Comparison of ENCODE assay signal across 8 mouse cellular contexts in genomic region chr2:119112438-119113112, GRCm38 (mm10). TPM values are rescaled to one million over a fixed set of nuclear protein-coding genes. Genes with fewer than 3 reads are reported as not detected.
DNase-seq lines count a peak whose midpoint lies in the region; ATAC-seq lines count a peak whose summit lies in the region.

Gene Rad51, plus strand, starts transcription at chr2:119112793.

- H3K4me2 ChIP-seq in kidney, embryonic 15.5 days = peak within 1 kb of the TSS; percentile 86

- under 1% methylated on average over 51 of the region's 51 CpGs for WGBS in heart, embryonic 10.5 days
- under 1% methylated on average over 51 of the region's 51 CpGs for WGBS in kidney, embryonic 15.5 days

- peak; percentile 85 to 88 for DNase-seq in B cell, adult 2 months
- peak; percentile 95 for DNase-seq in brain, adult 2 months (ENCODE audit: low read depth, low spot score)
- DNase-seq in heart, embryonic 10.5 days (ENCODE audit: low spot score) = peak; percentile 95
- peak; percentile 86 for DNase-seq in liver
- DNase-seq in spleen, postnatal 4 days (ENCODE audit: low spot score in 2 of 2) = peak; percentile 85 to 90

- peak within 1 kb of the TSS; percentile 88 for H3K4me3 ChIP-seq in heart, embryonic 10.5 days
- peak within 1 kb of the TSS; percentile 76 for H3K4me3 ChIP-seq in kidney, embryonic 15.5 days (replicated peaks)

- H3K27me3 ChIP-seq in heart, embryonic 10.5 days (ENCODE audit: insufficient read depth, poor library complexity, severe bottlenecking) = no peaks in the 10 kb centered on the region
- H3K27me3 ChIP-seq in kidney, embryonic 15.5 days = no peaks in the 10 kb centered on the region

- H3K9me3 ChIP-seq in heart, embryonic 10.5 days = no peaks in the 10 kb centered on the region
- no peaks in the 10 kb centered on the region for H3K9me3 ChIP-seq in kidney, embryonic 15.5 days (replicated peaks)

- peak within 1 kb of the TSS; percentile 66 for H3K9ac ChIP-seq in kidney, embryonic 15.5 days

- H3K4me1 ChIP-seq in heart, embryonic 10.5 days = peaks cover 16% of the 10 kb centered on the region
- peaks cover 20% of the 10 kb centered on the region for H3K4me1 ChIP-seq in kidney, embryonic 15.5 days

- ATAC-seq in erythroblast, adult 5-6 weeks (replicated peaks; ENCODE audit: low FRiP score, poor library complexity, severe bottlenecking) = peak; percentile 96
- ATAC-seq in kidney, embryonic 15.5 days (replicated peaks; ENCODE audit: low FRiP score) = peak; percentile 95
- peak; percentile 98 for ATAC-seq in monocyte, adult 5-6 weeks (replicated peaks; ENCODE audit: insufficient number of reproducible peaks, low FRiP score, low TSS enrichment, poor library complexity, severe bottlenecking)

- peak within 1 kb of the TSS; percentile 92 for H3K27ac ChIP-seq in heart, embryonic 10.5 days
- peak within 1 kb of the TSS; percentile 97 for H3K27ac ChIP-seq in kidney, embryonic 15.5 days

- H3K36me3 ChIP-seq in heart, embryonic 10.5 days = peaks cover 18% of the 10 kb centered on the region
- H3K36me3 ChIP-seq in kidney, embryonic 15.5 days = peaks cover 29% of the 10 kb centered on the region

RNA-seq across cellular contexts. Expression of gene Rad51, which starts in this region (rescaled TPM):
- total RNA-seq in erythroblast, adult 5-6 weeks (2015; ENCODE audit: low replicate concordance) = 16.1 and 18.8 TPM in 2 replicates
- total RNA-seq in erythroblast, adult 5-6 weeks (2017; ENCODE audit: low replicate concordance) = 14.1 and 29.6 TPM in 2 replicates
- polyA plus RNA-seq in heart, embryonic 10.5 days (2016; fragmentation: Nextera tagmentation; extraction: Ambion mirVana) = 45.1 and 54.8 TPM in 2 replicates
- polyA plus RNA-seq in kidney, embryonic 15.5 days (2015; fragmentation: Nextera tagmentation; extraction: Ambion mirVana) = 48.8 and 49.7 TPM in 2 replicates
- total RNA-seq in monocyte, adult 5-6 weeks (2017) = 0.53 to 2.4 TPM (median 2.3 TPM) in 3 replicates

Comparison
In these comparisons a context has a peak if more than half of its experiments do, and no peak if none do; other contexts are left out.
1. Peak in every context shown above with its lines: DNase-seq, ATAC-seq, H3K4me3 ChIP-seq and H3K27ac ChIP-seq.